Mouse (Mus musculus) testis, adult 2 months (tissue): ENCODE data around the gene Slc16a11.

Experiments
- CTCF ChIP-seq: fragments of 200-500 bp; IDR thresholded peaks from 2 replicates; pipeline ENCODE4 v1.5.1; 2012; ENCODE audit warnings: low read depth, mild to moderate bottlenecking, inconsistent platforms, low read length, moderate library complexity; ENCODE audit not compliant: control insufficient read depth, insufficient read depth, insufficient replicate concordance
- POLR2A ChIP-seq: fragments of 200-500 bp; IDR thresholded peaks from 2 replicates; pipeline ENCODE4 v1.6.1; 2012; ENCODE audit warnings: low read depth, mild to moderate bottlenecking, inconsistent platforms, low read length, moderate library complexity; ENCODE audit not compliant: control insufficient read depth

DNA sequence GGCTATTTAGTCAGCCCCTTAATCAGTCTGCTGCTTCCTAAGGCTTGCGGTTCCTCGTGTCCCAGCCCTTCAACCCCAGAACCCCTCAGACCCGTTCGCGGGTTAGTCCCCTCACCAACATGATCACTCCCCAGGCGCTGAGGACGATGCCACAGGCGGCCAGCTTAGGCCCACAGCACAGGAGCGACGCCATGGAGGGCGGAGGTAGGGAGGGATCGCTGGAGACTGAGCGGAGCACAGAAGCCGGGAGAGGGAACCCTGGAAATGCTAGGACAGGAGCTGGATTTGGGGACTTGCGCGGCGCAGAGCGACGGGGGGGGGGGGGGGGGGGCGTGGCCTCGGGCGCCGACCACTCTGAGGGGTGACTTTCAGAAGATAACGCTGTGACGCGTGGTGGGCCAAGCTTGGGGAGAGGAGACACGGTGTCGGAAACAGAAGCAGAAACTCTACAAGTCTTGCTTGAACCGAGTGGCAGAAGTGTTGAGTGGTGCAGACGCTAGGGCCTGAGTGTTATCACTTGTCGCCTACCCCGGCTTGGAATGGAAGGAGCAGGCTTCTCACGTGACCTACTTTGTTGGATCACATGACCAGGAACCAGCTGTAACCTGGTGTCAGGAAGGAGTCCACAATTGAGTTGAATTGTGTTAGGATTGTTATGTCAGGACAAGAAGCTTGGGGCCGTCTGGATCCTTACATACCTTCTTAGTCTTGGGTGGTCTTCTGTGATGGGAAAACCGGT is 27.2 kb downstream of the Slc16a11 start, which contains the start of the genes Gm21988 and Rnasek:
- TF ChIP-seq CTCF = no peak
- peak; percentile 40 for TF ChIP-seq POLR2A
